In the genomic region with DNA sequence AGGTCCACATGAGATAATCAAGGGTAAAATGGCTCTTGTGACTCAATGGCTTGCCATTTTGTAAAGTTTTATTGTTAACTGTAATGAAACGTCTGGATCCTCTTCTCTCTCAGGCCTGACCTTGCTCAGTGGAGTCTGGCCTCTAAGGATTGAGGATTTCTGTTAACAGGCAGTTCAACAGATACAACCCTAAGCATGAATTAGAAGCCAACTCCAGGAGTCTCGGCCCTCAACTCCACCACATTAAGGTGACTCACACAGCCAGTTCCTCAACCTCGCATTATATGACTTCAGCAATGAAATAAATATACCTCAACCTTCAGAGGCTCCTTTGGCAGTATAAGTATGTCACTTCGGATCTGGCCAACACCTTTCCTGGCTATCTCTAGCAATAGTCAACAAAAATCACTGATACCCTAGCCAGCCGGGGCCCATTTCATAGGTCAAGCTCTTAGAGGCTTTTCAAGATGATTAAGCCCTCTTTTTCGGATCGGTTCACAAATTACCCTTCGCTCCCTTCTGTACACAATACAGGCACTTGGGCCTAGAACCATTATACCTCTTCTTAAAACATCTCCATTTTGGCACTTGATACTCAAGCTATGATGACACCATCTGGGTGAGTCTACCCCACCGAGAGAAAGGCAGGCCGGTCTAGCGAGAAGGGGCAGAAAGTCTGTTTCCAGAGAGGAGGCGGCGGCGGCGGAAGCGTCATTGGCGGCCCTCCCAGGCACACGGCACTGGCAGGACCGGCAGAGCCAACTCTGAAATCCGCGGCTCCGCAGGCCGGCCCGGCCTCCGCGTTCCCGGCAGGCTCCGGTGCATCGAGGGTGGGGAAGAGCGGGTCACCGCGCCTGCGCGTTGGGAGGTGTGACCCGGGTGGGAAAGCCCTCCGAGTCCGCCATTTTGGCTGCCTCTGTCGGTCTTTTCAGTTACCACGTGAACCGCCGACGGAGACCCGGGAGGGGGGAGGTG, we compare ENCODE assay signal across 7 mouse cellular contexts. TPM values are rescaled to one million over a fixed set of nuclear protein-coding genes. Genes with fewer than 3 reads are reported as not detected.
A peak's percentile ranks its signal among the peaks of the same experiment; 100 is the strongest.
DNase-seq lines count a peak whose midpoint lies in the region; ATAC-seq and TF ChIP-seq lines count a peak whose summit lies in the region.

Gene Naa15, plus strand, starts transcription at position 51 of the 975 bp plus-strand sequence.

- intact Hi-C loops in heart, adult 2 months (cut with DNase I): no loop called here

- H3K27me3 ChIP-seq in embryonic facial prominence, embryonic 12.5 days: no peaks in the 10 kb centered on the region
- H3K27me3 ChIP-seq in heart, adult 2 months (ENCODE audit: control insufficient read depth, insufficient read depth, low read length): no peaks in the 10 kb centered on the region
- H3K27me3 ChIP-seq in limb, embryonic 13.5 days: no peaks in the 10 kb centered on the region
- H3K27me3 ChIP-seq in midbrain, embryonic 16.5 days (ENCODE audit: control insufficient read depth, insufficient read depth, low read depth, low read length): no peaks in the 10 kb centered on the region

- TF ChIP-seq POLR2A in heart, adult 2 months (IDR thresholded peaks at IDR 0.05; ENCODE audit: insufficient read depth, low read depth, low read length): peak; percentile 73

- H3K79me2 ChIP-seq in heart, adult 2 months (replicated peaks; ENCODE audit: control insufficient read depth, insufficient read depth, low read length): peaks cover 3% of the 10 kb centered on the region; the same call in 1 of the 2 replicates

- WGBS in embryonic facial prominence, embryonic 12.5 days: 5% methylated on average over 43 of the region's 43 CpGs
- WGBS in heart, adult 2 months: 3% methylated on average over 43 of the region's 43 CpGs
- WGBS in limb, embryonic 13.5 days: 5% methylated on average over 43 of the region's 43 CpGs
- WGBS in midbrain, embryonic 16.5 days: 5% methylated on average over 43 of the region's 43 CpGs

- peak; percentile 98 for DNase-seq in adrenal gland, postnatal 25 days
- peak; percentile 96 to 98 for DNase-seq in heart, adult 2 months
- peak; percentile 94 to 95 for DNase-seq in kidney, adult 8-10 months
- peak; percentile 89 to 97 for DNase-seq in spleen, postnatal 10 days (ENCODE audit: low spot score in 2 of 2)

- H3K4me1 ChIP-seq in embryonic facial prominence, embryonic 12.5 days: peaks cover 16% of the 10 kb centered on the region
- peaks cover 9% of the 10 kb centered on the region for H3K4me1 ChIP-seq in heart, adult 2 months (ENCODE audit: control insufficient read depth, insufficient read depth, low read length)
- peaks cover 26% of the 10 kb centered on the region for H3K4me1 ChIP-seq in limb, embryonic 13.5 days
- peaks cover 26% of the 10 kb centered on the region for H3K4me1 ChIP-seq in midbrain, embryonic 16.5 days (ENCODE audit: control insufficient read depth, insufficient read depth, low read length)

- peak within 1 kb of the TSS; percentile 76 for H3K4me2 ChIP-seq in embryonic facial prominence, embryonic 12.5 days (replicated peaks)
- peak within 1 kb of the TSS; percentile 76 for H3K4me2 ChIP-seq in limb, embryonic 13.5 days (replicated peaks)
- peak within 1 kb of the TSS; percentile 90 for H3K4me2 ChIP-seq in midbrain, embryonic 16.5 days (ENCODE audit: low read length)

- no peak for TF ChIP-seq EP300 in heart, adult 2 months (IDR thresholded peaks at IDR 0.05; ENCODE audit: insufficient read depth, low read depth, low read length)

- peak; percentile 83 for ATAC-seq in embryonic facial prominence, embryonic 12.5 days (ENCODE audit: insufficient number of reproducible peaks, insufficient read depth, low FRiP score, low TSS enrichment)
- peak; percentile 90 for ATAC-seq in limb, embryonic 13.5 days (ENCODE audit: low FRiP score, low read depth)
- ATAC-seq in midbrain, embryonic 16.5 days: peak; percentile 93

- TF ChIP-seq CTCF in heart, adult 2 months (IDR thresholded peaks at IDR 0.05): no peak

- peak within 1 kb of the TSS; percentile 94 for H3K27ac ChIP-seq in embryonic facial prominence, embryonic 12.5 days
- H3K27ac ChIP-seq in heart, adult 2 months: peak within 1 kb of the TSS; percentile 84
- H3K27ac ChIP-seq in limb, embryonic 13.5 days: peak within 1 kb of the TSS; percentile 91
- peak within 1 kb of the TSS; percentile 92 for H3K27ac ChIP-seq in midbrain, embryonic 16.5 days (ENCODE audit: low read length)

- H3K4me3 ChIP-seq in embryonic facial prominence, embryonic 12.5 days: peak within 1 kb of the TSS; percentile 99
- peak within 1 kb of the TSS; percentile 68 for H3K4me3 ChIP-seq in heart, adult 2 months
- peak within 1 kb of the TSS; percentile 96 for H3K4me3 ChIP-seq in limb, embryonic 13.5 days
- peak within 1 kb of the TSS; percentile 97 for H3K4me3 ChIP-seq in midbrain, embryonic 16.5 days (ENCODE audit: low read depth, low read length)

- H3K9ac ChIP-seq in embryonic facial prominence, embryonic 12.5 days: peak within 1 kb of the TSS; percentile 98
- peak within 1 kb of the TSS; percentile 94 for H3K9ac ChIP-seq in heart, adult 2 months (ENCODE audit: low read depth, low read length)
- H3K9ac ChIP-seq in limb, embryonic 13.5 days: peak within 1 kb of the TSS; percentile 99
- H3K9ac ChIP-seq in midbrain, embryonic 16.5 days (ENCODE audit: low read depth, low read length): peak within 1 kb of the TSS; percentile 96

- no peaks in the 10 kb centered on the region for H3K36me3 ChIP-seq in embryonic facial prominence, embryonic 12.5 days
- peaks cover 16% of the 10 kb centered on the region for H3K36me3 ChIP-seq in heart, adult 2 months (ENCODE audit: control insufficient read depth, insufficient read depth, low read length)
- H3K36me3 ChIP-seq in limb, embryonic 13.5 days: no peaks in the 10 kb centered on the region
- H3K36me3 ChIP-seq in midbrain, embryonic 16.5 days (ENCODE audit: control insufficient read depth, insufficient read depth, low read length): no peaks in the 10 kb centered on the region

- no peaks in the 10 kb centered on the region for H3K9me3 ChIP-seq in embryonic facial prominence, embryonic 12.5 days
- no peaks in the 10 kb centered on the region for H3K9me3 ChIP-seq in limb, embryonic 13.5 days
- no peaks in the 10 kb centered on the region for H3K9me3 ChIP-seq in midbrain, embryonic 16.5 days (replicated peaks; ENCODE audit: control insufficient read depth, low read length, poor library complexity, severe bottlenecking)

RNA-seq across cellular contexts. Expression of gene Naa15, which starts in this region (rescaled TPM):
- 56.0 and 65.8 TPM in 2 replicates for total RNA-seq in adrenal gland, postnatal 25 days (2021)
- 58.0 and 65.4 TPM in 2 replicates for polyA plus RNA-seq in embryonic facial prominence, embryonic 12.5 days (2016; fragmentation: Nextera tagmentation; extraction: Ambion mirVana)
- 10 to 100 TPM; 45.9 to 55.0 TPM for total RNA-seq in heart, adult 2 months (2021)
- 4.9 and 10.8 TPM in 2 replicates for polyA plus RNA-seq in heart, adult 2 months (2012; rRNA removed)
- polyA plus RNA-seq in limb, embryonic 13.5 days (2015; fragmentation: Nextera tagmentation; extraction: Ambion mirVana): 51.7 and 52.2 TPM in 2 replicates
- 38.2 and 41.3 TPM in 2 replicates for polyA plus RNA-seq in midbrain, embryonic 16.5 days (2015; fragmentation: Nextera tagmentation; extraction: Ambion mirVana)

Comparison
In these comparisons a context has a peak if more than half of its experiments do, and no peak if none do; other contexts are left out.
1. Peak in every context shown above with its lines: DNase-seq, ATAC-seq, H3K4me3 ChIP-seq and H3K27ac ChIP-seq.